Mouse (Mus musculus) liver, adult 2 months (tissue): Measurements from ENCODE around the gene Rab3c.

Source experiments
- CTCF ChIP-seq: fragments of 200-500 bp; IDR thresholded peaks from 2 replicates; pipeline ENCODE4 v1.5.1; 2011; ENCODE audit warnings: low read depth, low read length, control low read depth
- POLR2A ChIP-seq: fragments of 200-500 bp; IDR thresholded peaks from 2 replicates; pipeline ENCODE4 v1.6.1; 2011; ENCODE audit warnings: low read length, control low read depth; ENCODE audit not compliant: insufficient read depth; ENCODE audit errors: extremely low read depth

DNA sequence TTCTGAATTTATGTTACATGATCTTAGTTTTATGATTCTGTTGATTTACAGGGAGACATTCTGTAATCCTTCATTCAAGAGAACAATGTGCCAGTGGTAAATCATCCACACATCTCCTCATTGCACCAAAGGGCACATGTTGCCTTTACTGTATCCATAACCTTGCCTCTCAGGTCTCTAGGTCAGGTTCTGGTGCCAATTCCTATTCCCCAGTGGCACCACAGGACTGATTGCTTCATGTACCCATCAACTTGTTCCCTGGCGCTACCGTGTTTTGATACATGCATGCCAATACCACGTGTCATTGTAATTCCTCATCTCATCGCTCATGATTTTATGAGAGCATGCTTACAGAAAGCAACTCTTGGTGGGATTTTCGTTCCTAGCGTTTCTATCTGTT, 167.1 kb downstream of the Rab3c start:
- no peak for TF ChIP-seq CTCF
- no peak for TF ChIP-seq POLR2A
